Mouse (Mus musculus): ENCODE measurements at regions not wholly inside any gene's neighbourhood (a gene's known extent, or its start where the extent isn't known, plus 50 kb on each side); places are given as distances from the start of the nearest gene placed in this dataset.
"Not testable (repeated sequence)": the region's sequence is repeated elsewhere in the genome, so short reads cannot be mapped to it uniquely, and the experiment has no call there.

- not testable (repeated sequence) for TF ChIP-seq CTCF (IDR thresholded peaks at IDR 0.05; ENCODE audit: extremely low read depth, insufficient read depth, insufficient read length, insufficient replicate concordance); POLR2A (IDR thresholded peaks at IDR 0.05; ENCODE audit: low read depth, low read length)
Observed at GRCm38 (mm10) chr8:71813889-71814288, 67.9 kb upstream of the Zfp709 start.

Data from spleen, adult 2 months (tissue).